In the genomic region with DNA sequence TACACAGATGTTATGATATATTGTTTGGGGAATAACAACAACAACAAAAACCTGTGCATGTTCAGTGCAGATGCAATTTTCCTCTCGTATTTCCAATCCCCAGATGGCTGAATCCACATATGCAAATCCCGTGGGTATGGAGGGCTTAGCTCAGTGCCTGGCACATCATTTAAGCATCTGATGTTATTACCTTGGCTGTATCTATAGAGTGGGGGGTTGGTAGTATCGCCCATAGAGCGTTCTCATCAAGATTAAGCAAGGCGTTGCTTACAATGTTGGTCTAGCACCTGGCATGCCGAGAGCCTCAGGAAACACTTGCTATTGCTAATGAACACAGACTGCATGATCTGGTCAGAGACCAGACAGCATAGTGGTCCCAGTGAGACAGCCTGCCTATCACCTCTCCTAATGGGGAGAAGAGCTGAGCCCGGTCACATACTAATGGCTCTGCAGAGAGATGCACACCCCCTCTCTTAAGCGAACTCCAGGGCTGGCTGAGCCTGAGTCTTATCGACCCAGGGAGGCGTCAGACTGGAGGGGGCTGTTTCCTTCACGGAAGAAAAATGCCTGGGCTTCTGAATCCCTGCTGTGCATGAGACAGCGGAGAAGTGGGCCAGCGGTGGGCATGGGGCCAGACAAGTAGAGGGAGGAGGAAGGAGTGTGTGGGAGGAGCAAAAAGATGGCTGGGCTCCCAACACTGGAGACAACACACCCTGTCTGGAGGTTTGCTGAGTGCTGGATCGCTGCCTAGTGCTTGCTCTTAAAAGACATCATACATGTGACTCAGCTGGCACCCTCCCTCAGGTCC, we compare ENCODE assay signal across 8 mouse cellular contexts.
DNase-seq lines count a peak whose midpoint lies in the region; ATAC-seq lines count a peak whose summit lies in the region.

No protein-coding gene starts in this region.

- no peaks in the 10 kb centered on the region for H3K27me3 ChIP-seq in intestine, embryonic 15.5 days (replicated peaks)

- H3K4me3 ChIP-seq in intestine, embryonic 15.5 days (replicated peaks): no peak overlapping the region

- peak overlapping the region; percentile 45; the same call in 1 of the 2 replicates for H3K27ac ChIP-seq in intestine, embryonic 15.5 days

- DNase-seq in NIH3T3 (ENCODE audit: low read depth): peak; percentile 97
- peak; percentile 35 for DNase-seq in cerebellum, adult 8-10 months
- peak; percentile 78 for DNase-seq in gastrocnemius, postnatal 25 days
- DNase-seq in left cerebral cortex, adult 11 months (ENCODE audit: low spot score): peak; percentile 77
- peak; percentile 73 for DNase-seq in lung, postnatal 25 days (ENCODE audit: low spot score)
- peak; percentile 89 to 92 for DNase-seq in right cerebral cortex, postnatal 36 days (ENCODE audit: low spot score in 2 of 2)

- H3K4me1 ChIP-seq in intestine, embryonic 15.5 days (replicated peaks): peaks cover 5% of the 10 kb centered on the region

- no peaks in the 10 kb centered on the region for H3K36me3 ChIP-seq in intestine, embryonic 15.5 days

- peak overlapping the region; percentile 41; the same call in 1 of the 2 replicates for H3K4me2 ChIP-seq in intestine, embryonic 15.5 days (replicated peaks)

- ATAC-seq in intestine, embryonic 15.5 days: peak; percentile 94
- ATAC-seq in megakaryocyte progenitor cell, adult 5-6 weeks (replicated peaks; ENCODE audit: poor library complexity): no peak

- no peak overlapping the region for H3K9ac ChIP-seq in intestine, embryonic 15.5 days

- 45% methylated on average over 14 of the region's 14 CpGs for WGBS in intestine, embryonic 15.5 days

- no peaks in the 10 kb centered on the region; the same call in 1 of the 2 replicates for H3K9me3 ChIP-seq in intestine, embryonic 15.5 days

Comparison
In these comparisons a context has a peak if more than half of its experiments do, and no peak if none do; other contexts are left out.
1. DNase-seq: peak in every context shown above with its lines; median percentile 97 in NIH3T3; 90 in right cerebral cortex, postnatal 36 days; 78 in gastrocnemius, postnatal 25 days; 77 in left cerebral cortex, adult 11 months; 73 in lung, postnatal 25 days; 35 in cerebellum, adult 8-10 months.